Mouse (Mus musculus) hindbrain, embryonic 12.5 days (tissue): Measurements from ENCODE around the gene Ces1f. TPM values are rescaled to one million over a fixed set of nuclear protein-coding genes. Genes with fewer than 3 reads are reported as not detected.

Experiments
- ATAC-seq: fragments of 200-750 bp; cut with Nextera tagmentation; 2 replicates; pipeline ENCODE4 v1.8.0; 2017; ENCODE audit warnings: moderate TSS enrichment; ENCODE audit not compliant: low FRiP score
- H3K27ac ChIP-seq: fragments of 300-500 bp; sonication (generic); 2 replicates; pipeline ENCODE4 v1.5.1; 2016; ENCODE audit warnings: mild to moderate bottlenecking
- H3K27me3 ChIP-seq: fragments of 300-500 bp; sonication (generic); 2 replicates; pipeline ENCODE4 v1.6.1; 2016; ENCODE audit warnings: mild to moderate bottlenecking
- H3K36me3 ChIP-seq: fragments of 300-500 bp; sonication (generic); 2 replicates; pipeline ENCODE4 v1.6.1; 2016; ENCODE audit warnings: mild to moderate bottlenecking
- H3K4me1 ChIP-seq: fragments of 300-500 bp; sonication (generic); 2 replicates; pipeline ENCODE4 v1.6.1; 2016
- H3K4me2 ChIP-seq: fragments of 300-500 bp; sonication (generic); replicated peaks from 2 replicates; pipeline ENCODE4 v1.6.1; 2016; ENCODE audit warnings: mild to moderate bottlenecking
- H3K4me3 ChIP-seq: fragments of 300-500 bp; sonication (generic); 2 replicates; pipeline ENCODE4 v1.5.1; 2016; ENCODE audit warnings: mild to moderate bottlenecking
- H3K9ac ChIP-seq: fragments of 300-500 bp; sonication (generic); 2 replicates; pipeline ENCODE4 v1.6.1; 2016; ENCODE audit warnings: mild to moderate bottlenecking, moderate library complexity
- H3K9me3 ChIP-seq: fragments of 300-500 bp; sonication (generic); replicated peaks from 2 replicates; pipeline ENCODE4 v1.6.1; 2016; ENCODE audit warnings: mild to moderate bottlenecking
- WGBS: fragments of 180-500 bp; shearing (Covaris S2); methylation state at CpG from one replicate; pipeline ENCODE4 v1.1.7; 2016; 5-methylcytosine and 5-hydroxymethylcytosine counted together
- polyA plus RNA-seq: library from polyadenylated mRNA; unstranded; fragments of >200 nt; fragmentation: Nextera tagmentation; extraction: Ambion mirVana; gene quantifications from 2 replicates; pipeline ENCODE4 v1.2.1, GENCODE M21; 2016

The Ces1f gene
- not detected in 2 replicates for polyA plus RNA-seq

GRCm38 (mm10) chr8:93279556-93279955, at the start of gene Ces1f:
Gene Ces1f, minus strand, starts transcription at chr8:93279747.
- H3K27ac ChIP-seq, result no peak within 1 kb of the TSS
- no peaks in the 10 kb centered on the region for H3K4me1 ChIP-seq
- WGBS, result 100% methylated on average over 1 of the region's 1 CpGs
- no peaks in the 10 kb centered on the region for H3K27me3 ChIP-seq
- no peaks in the 10 kb centered on the region for H3K36me3 ChIP-seq
- no peak within 1 kb of the TSS for H3K4me3 ChIP-seq
- H3K9ac ChIP-seq, result no peak within 1 kb of the TSS
- no peak within 1 kb of the TSS for H3K4me2 ChIP-seq
- no peaks in the 10 kb centered on the region for H3K9me3 ChIP-seq
- no peak for ATAC-seq

- H3K4me2 ChIP-seq, result no peak overlapping the region
- H3K4me1 ChIP-seq, result no peaks in the 10 kb centered on the region
- H3K4me3 ChIP-seq, result no peak overlapping the region
- no peak overlapping the region for H3K27ac ChIP-seq
- WGBS, result 83% methylated on average over 2 of the region's 2 CpGs
- no peaks in the 10 kb centered on the region for H3K27me3 ChIP-seq
- no peaks in the 10 kb centered on the region for H3K9me3 ChIP-seq
- no peak for ATAC-seq
- H3K9ac ChIP-seq, result no peak overlapping the region
- H3K36me3 ChIP-seq, result no peaks in the 10 kb centered on the region
These were observed 45.6 kb upstream of the Ces1f start for GRCm38 (mm10) chr8:93325123-93325522.

DNA sequence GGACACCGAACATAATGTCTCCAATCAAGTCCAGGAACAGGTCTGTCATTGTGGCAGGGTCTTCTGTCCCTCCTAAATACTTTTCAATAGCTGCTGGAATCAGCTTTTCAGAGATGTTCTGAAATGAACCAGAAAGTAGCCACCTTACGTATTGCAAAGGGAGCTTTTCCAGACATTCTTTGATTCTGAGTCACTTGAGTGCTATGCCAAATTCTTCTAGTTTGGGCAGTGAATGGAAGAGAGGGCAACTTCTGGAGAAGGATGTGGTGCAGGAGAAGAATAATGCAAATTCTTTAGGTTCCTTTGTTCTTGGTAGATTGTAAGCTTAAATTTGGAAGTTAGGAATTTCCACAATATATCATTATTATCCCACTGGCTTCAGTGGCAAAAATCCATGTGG, 37.5 kb upstream of the Ces1f start:
- WGBS, result 85% methylated on average over 2 of the region's 2 CpGs
- H3K27me3 ChIP-seq, result no peaks in the 10 kb centered on the region
- no peak for ATAC-seq
- no peak overlapping the region for H3K9ac ChIP-seq
- H3K4me1 ChIP-seq, result no peaks in the 10 kb centered on the region
- no peaks in the 10 kb centered on the region for H3K36me3 ChIP-seq
- H3K4me3 ChIP-seq, result no peak overlapping the region
- H3K27ac ChIP-seq, result no peak overlapping the region
- H3K4me2 ChIP-seq, result no peak overlapping the region
- H3K9me3 ChIP-seq, result no peaks in the 10 kb centered on the region

DNA sequence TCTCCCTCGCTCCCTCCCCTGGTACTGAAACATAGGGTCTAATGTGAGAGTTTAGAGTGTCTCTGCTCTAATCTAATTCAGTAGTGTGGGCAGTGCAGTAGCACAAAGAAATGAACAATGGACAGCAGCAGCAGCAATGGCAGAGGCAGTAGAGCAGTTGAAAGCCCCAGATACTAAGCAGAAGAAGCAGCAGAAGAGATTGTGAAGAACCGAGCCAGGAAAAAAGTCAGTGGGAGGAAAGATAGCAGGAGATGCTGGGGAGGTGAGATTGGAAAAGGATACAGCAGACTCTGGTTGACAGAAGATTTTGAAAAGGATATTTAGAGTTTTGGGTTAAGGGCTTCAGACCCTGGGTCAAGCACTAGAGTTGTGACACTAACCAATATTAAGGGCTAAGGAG, 36.0 kb upstream of the Ces1f start:
- H3K4me3 ChIP-seq, result no peak overlapping the region
- H3K9ac ChIP-seq, result no peak overlapping the region
- H3K36me3 ChIP-seq, result no peaks in the 10 kb centered on the region
- 88% methylated on average over 2 of the region's 2 CpGs for WGBS
- no peaks in the 10 kb centered on the region for H3K9me3 ChIP-seq
- no peaks in the 10 kb centered on the region for H3K27me3 ChIP-seq
- no peak overlapping the region for H3K4me2 ChIP-seq
- no peak for ATAC-seq
- H3K4me1 ChIP-seq, result no peaks in the 10 kb centered on the region
- no peak overlapping the region for H3K27ac ChIP-seq

GRCm38 (mm10) chr8:93283896-93284295, 4.3 kb upstream of the Ces1f start:
- no peaks in the 10 kb centered on the region for H3K4me1 ChIP-seq
- WGBS, result 88% methylated on average over 2 of the region's 2 CpGs
- ATAC-seq, result no peak
- H3K36me3 ChIP-seq, result no peaks in the 10 kb centered on the region
- no peak overlapping the region for H3K9ac ChIP-seq
- no peak overlapping the region for H3K4me3 ChIP-seq
- H3K27ac ChIP-seq, result no peak overlapping the region
- no peak overlapping the region for H3K4me2 ChIP-seq
- H3K27me3 ChIP-seq, result no peaks in the 10 kb centered on the region
- no peaks in the 10 kb centered on the region for H3K9me3 ChIP-seq

GRCm38 (mm10) chr8:93282349-93282748, 2.8 kb upstream of the Ces1f start:
- Histone ChIP-seq H3K9me3 (no peaks in the 10 kb centered on the region), H3K27ac (no peak overlapping the region), H3K36me3 (no peaks in the 10 kb centered on the region), H3K4me3 (no peak overlapping the region), H3K4me2 (no peak overlapping the region), H3K4me1 (no peaks in the 10 kb centered on the region), H3K9ac (no peak overlapping the region), H3K27me3 (no peaks in the 10 kb centered on the region)
- WGBS, result 78% methylated on average over 3 of the region's 3 CpGs
- no peak for ATAC-seq

DNA sequence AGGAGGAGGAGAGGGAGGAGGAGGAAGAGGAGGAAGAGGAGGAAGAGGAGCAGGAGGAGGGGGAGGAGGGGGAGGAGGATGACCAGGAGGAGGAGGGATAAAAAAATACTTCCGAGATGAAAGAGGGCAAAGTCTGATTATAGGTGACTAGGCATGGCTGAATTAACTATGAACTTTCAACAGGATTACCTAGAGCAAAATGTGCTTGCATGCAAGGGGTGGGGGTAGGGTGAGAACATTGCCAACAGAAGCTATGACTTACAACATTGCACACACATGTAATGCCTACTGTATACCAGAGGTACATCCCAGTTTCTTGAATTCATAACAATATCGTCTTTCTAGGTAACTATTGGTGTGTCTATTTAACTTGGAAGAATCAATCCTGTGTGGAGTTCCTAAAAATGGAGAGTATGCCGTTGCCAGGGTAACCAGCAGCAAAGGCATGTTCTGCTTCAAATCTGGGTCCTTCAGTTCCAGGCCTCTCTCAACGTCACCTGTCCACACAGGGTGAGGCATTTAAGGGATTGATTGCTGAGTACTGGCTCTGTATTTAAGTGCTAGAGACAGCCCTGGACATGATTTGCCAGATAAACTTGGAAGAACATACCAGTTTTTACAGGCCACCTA, 1.3 kb downstream of the Ces1f start:
- H3K27ac ChIP-seq, result no peak overlapping the region

GRCm38 (mm10) chr8:93274609-93275008, 4.9 kb downstream of the Ces1f start:
- H3K4me3 ChIP-seq, result no peak overlapping the region
- H3K4me2 ChIP-seq, result no peak overlapping the region
- H3K9ac ChIP-seq, result no peak overlapping the region
- H3K27me3 ChIP-seq, result no peaks in the 10 kb centered on the region
- ATAC-seq, result no peak
- H3K4me1 ChIP-seq, result no peaks in the 10 kb centered on the region
- no peak overlapping the region for H3K27ac ChIP-seq
- H3K36me3 ChIP-seq, result no peaks in the 10 kb centered on the region
- 85% methylated on average over 4 of the region's 4 CpGs for WGBS
- H3K9me3 ChIP-seq, result no peaks in the 10 kb centered on the region

More for the DNA sequence above, 1.3 kb downstream of the Ces1f start:
- Histone ChIP-seq H3K36me3 (no peaks in the 10 kb centered on the region), H3K4me3 (no peak overlapping the region), H3K9me3 (no peaks in the 10 kb centered on the region), H3K4me2 (no peak overlapping the region), H3K9ac (no peak overlapping the region), H3K4me1 (no peaks in the 10 kb centered on the region), H3K27me3 (no peaks in the 10 kb centered on the region)
- no peak for ATAC-seq
- 79% methylated on average over 4 of the region's 4 CpGs for WGBS

DNA sequence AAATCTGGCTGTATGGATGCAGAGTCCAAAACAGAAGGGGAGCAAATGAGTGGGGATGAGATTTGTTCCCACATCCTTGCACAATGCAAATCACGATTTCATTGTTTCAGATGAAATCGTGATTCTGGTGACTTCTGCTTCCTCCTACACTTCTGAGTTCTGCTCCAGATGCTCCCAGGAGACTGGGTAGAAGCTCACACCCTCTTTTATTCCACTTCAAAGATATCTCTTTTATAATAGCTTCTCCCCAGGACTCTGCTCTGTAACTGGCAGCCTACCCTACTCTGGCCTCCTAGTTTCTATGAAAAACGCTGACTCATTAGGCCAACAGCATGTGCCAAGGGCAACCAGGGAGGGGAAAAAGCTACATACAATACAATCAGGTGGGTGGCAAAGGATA, 6.2 kb downstream of the Ces1f start:
- H3K4me3 ChIP-seq, result no peak overlapping the region
- no peak overlapping the region for H3K27ac ChIP-seq
- H3K9ac ChIP-seq, result no peak overlapping the region
- no peaks in the 10 kb centered on the region for H3K4me1 ChIP-seq
- no peaks in the 10 kb centered on the region for H3K9me3 ChIP-seq
- WGBS, result 81% methylated on average over 3 of the region's 3 CpGs
- no peak for ATAC-seq
- no peaks in the 10 kb centered on the region for H3K27me3 ChIP-seq
- no peak overlapping the region for H3K4me2 ChIP-seq
- no peaks in the 10 kb centered on the region for H3K36me3 ChIP-seq

GRCm38 (mm10) chr8:93272686-93273085, 6.9 kb downstream of the Ces1f start:
- Histone ChIP-seq H3K4me2 (no peak overlapping the region), H3K27ac (no peak overlapping the region), H3K4me3 (no peak overlapping the region), H3K9me3 (no peaks in the 10 kb centered on the region), H3K27me3 (no peaks in the 10 kb centered on the region), H3K36me3 (no peaks in the 10 kb centered on the region), H3K9ac (no peak overlapping the region), H3K4me1 (no peaks in the 10 kb centered on the region)
- ATAC-seq, result no peak
- WGBS, result 92% methylated on average over 4 of the region's 4 CpGs

- Histone ChIP-seq H3K4me3 (no peak overlapping the region), H3K36me3 (no peaks in the 10 kb centered on the region), H3K27me3 (no peaks in the 10 kb centered on the region), H3K9me3 (no peaks in the 10 kb centered on the region), H3K4me2 (no peak overlapping the region), H3K9ac (no peak overlapping the region), H3K27ac (no peak overlapping the region), H3K4me1 (no peaks in the 10 kb centered on the region)
- 80% methylated on average over 2 of the region's 2 CpGs for WGBS
- no peak for ATAC-seq
These were observed 18.1 kb downstream of the Ces1f start for GRCm38 (mm10) chr8:93261436-93261835.

- no peaks in the 10 kb centered on the region for H3K36me3 ChIP-seq
- H3K4me3 ChIP-seq, result no peak overlapping the region
- H3K4me1 ChIP-seq, result no peaks in the 10 kb centered on the region
- no peak overlapping the region for H3K4me2 ChIP-seq
- H3K27ac ChIP-seq, result no peak overlapping the region
- no peaks in the 10 kb centered on the region for H3K27me3 ChIP-seq
- ATAC-seq, result no peak
- 95% methylated on average over 1 of the region's 1 CpGs for WGBS
- no peaks in the 10 kb centered on the region for H3K9me3 ChIP-seq
- H3K9ac ChIP-seq, result no peak overlapping the region
These were observed 27.1 kb downstream of the Ces1f start for GRCm38 (mm10) chr8:93252400-93252925.

GRCm38 (mm10) chr8:93246057-93246456, 33.5 kb downstream of the Ces1f start:
- H3K4me3 ChIP-seq, result no peak overlapping the region
- H3K9ac ChIP-seq, result no peak overlapping the region
- no peaks in the 10 kb centered on the region for H3K4me1 ChIP-seq
- H3K27ac ChIP-seq, result no peak overlapping the region
- H3K27me3 ChIP-seq, result no peaks in the 10 kb centered on the region
- WGBS, result 90% methylated on average over 2 of the region's 2 CpGs
- H3K36me3 ChIP-seq, result no peaks in the 10 kb centered on the region
- no peak overlapping the region for H3K4me2 ChIP-seq
- no peak for ATAC-seq
- no peaks in the 10 kb centered on the region for H3K9me3 ChIP-seq
